Mouse (Mus musculus): ENCODE data around the gene Tmem192.

- TF ChIP-seq CTCF (IDR thresholded peaks at IDR 0.05; ENCODE audit: extremely low read depth, insufficient read depth, low read length) (no peak), POLR2A (IDR thresholded peaks at IDR 0.05; ENCODE audit: extremely low read depth, insufficient read depth, low read length) (no peak)
Observed at GRCm38 (mm10) chr8:64959025-64959424, 12.0 kb downstream of the Tmem192 start.

All from cortical plate, adult 2 months (tissue).